Comparison of ENCODE assay signal across 7 mouse cellular contexts in genomic region chr7:16924037-16924834, GRCm38 (mm10). TPM values are rescaled to one million over a fixed set of nuclear protein-coding genes. Genes with fewer than 3 reads are reported as not detected.
A peak's percentile ranks its signal among the peaks of the same experiment; 100 is the strongest.
DNase-seq lines count a peak whose midpoint lies in the region; ATAC-seq and TF ChIP-seq lines count a peak whose summit lies in the region.

TSS of gene Calm3 (minus strand) at chr7:16924114.

- H3K27ac ChIP-seq in embryonic facial prominence, embryonic 10.5 days (replicated peaks): peak within 1 kb of the TSS; percentile 98
- H3K27ac ChIP-seq in intestine, postnatal 0 days (ENCODE audit: low read depth, low read length): peak within 1 kb of the TSS; percentile 94
- H3K27ac ChIP-seq in midbrain, embryonic 12.5 days (replicated peaks): peak within 1 kb of the TSS; percentile 94
- H3K27ac ChIP-seq in small intestine, adult 2 months (ENCODE audit: insufficient read depth, low read depth, low read length): peak within 1 kb of the TSS; percentile 95

- ATAC-seq in intestine, postnatal 0 days: peak; percentile 93
- ATAC-seq in midbrain, embryonic 12.5 days (ENCODE audit: low FRiP score, low read depth): peak; percentile 90

- peaks cover 37% of the 10 kb centered on the region for H3K4me1 ChIP-seq in embryonic facial prominence, embryonic 10.5 days
- peaks cover 9% of the 10 kb centered on the region; the same call in 1 of the 2 replicates for H3K4me1 ChIP-seq in intestine, postnatal 0 days (replicated peaks; ENCODE audit: control insufficient read depth, insufficient read depth, low read length)
- peaks cover 35% of the 10 kb centered on the region for H3K4me1 ChIP-seq in midbrain, embryonic 12.5 days
- peaks cover 16% of the 10 kb centered on the region for H3K4me1 ChIP-seq in small intestine, adult 2 months (ENCODE audit: control insufficient read depth, insufficient read depth, insufficient read length, low read length)

- no peaks in the 10 kb centered on the region for H3K27me3 ChIP-seq in embryonic facial prominence, embryonic 10.5 days (replicated peaks; ENCODE audit: low read depth, poor library complexity, severe bottlenecking)
- no peaks in the 10 kb centered on the region for H3K27me3 ChIP-seq in intestine, postnatal 0 days (replicated peaks; ENCODE audit: control insufficient read depth, insufficient read depth, low read length)
- H3K27me3 ChIP-seq in midbrain, embryonic 12.5 days: no peaks in the 10 kb centered on the region
- no peaks in the 10 kb centered on the region for H3K27me3 ChIP-seq in small intestine, adult 2 months (ENCODE audit: control insufficient read depth, insufficient read depth, low read length)

- WGBS in embryonic facial prominence, embryonic 10.5 days: under 1% methylated on average over 64 of the region's 64 CpGs
- WGBS in intestine, postnatal 0 days: 2% methylated on average over 63 of the region's 64 CpGs
- 3% methylated on average over 63 of the region's 64 CpGs for WGBS in midbrain, embryonic 12.5 days
- 1% methylated on average over 64 of the region's 64 CpGs for WGBS in small intestine, adult 2 months

- intact Hi-C loops in left cerebral cortex, postnatal 4 days (cut with DNase I): no loop called here

- peak; percentile 99 for DNase-seq in adrenal gland, postnatal 10 days
- DNase-seq in embryonic facial prominence, embryonic 10.5 days (ENCODE audit: low spot score): peak; percentile 100
- DNase-seq in gonadal fat pad, adult 2 months (ENCODE audit: low read depth): peak; percentile 96
- peak; percentile 99 for DNase-seq in left cerebral cortex, postnatal 4 days

- peak within 1 kb of the TSS; percentile 80 for H3K9ac ChIP-seq in intestine, postnatal 0 days (ENCODE audit: low read depth, low read length)
- peak within 1 kb of the TSS; percentile 99 for H3K9ac ChIP-seq in midbrain, embryonic 12.5 days (replicated peaks)

- peak within 1 kb of the TSS; percentile 84 for H3K4me2 ChIP-seq in intestine, postnatal 0 days (replicated peaks; ENCODE audit: low read depth)
- peak within 1 kb of the TSS; percentile 83 for H3K4me2 ChIP-seq in midbrain, embryonic 12.5 days (replicated peaks)

- H3K4me3 ChIP-seq in embryonic facial prominence, embryonic 10.5 days: peak within 1 kb of the TSS; percentile 96
- peak within 1 kb of the TSS; percentile 91 for H3K4me3 ChIP-seq in intestine, postnatal 0 days (ENCODE audit: low read depth, low read length)
- peak within 1 kb of the TSS; percentile 90 for H3K4me3 ChIP-seq in midbrain, embryonic 12.5 days
- peak within 1 kb of the TSS; percentile 93 for H3K4me3 ChIP-seq in small intestine, adult 2 months (ENCODE audit: low read depth, low read length)

- H3K9me3 ChIP-seq in embryonic facial prominence, embryonic 10.5 days: no peaks in the 10 kb centered on the region
- no peaks in the 10 kb centered on the region for H3K9me3 ChIP-seq in intestine, postnatal 0 days (ENCODE audit: control insufficient read depth)
- H3K9me3 ChIP-seq in midbrain, embryonic 12.5 days: no peaks in the 10 kb centered on the region

- peak; percentile 45 for TF ChIP-seq CTCF in intestine, postnatal 0 days (IDR thresholded peaks at IDR 0.05; ENCODE audit: low read depth)
- 0 out of 2 replicates have a peak, but pooled peaks have one; percentile 20 for TF ChIP-seq CTCF in small intestine, adult 2 months (IDR thresholded peaks at IDR 0.05; ENCODE audit: extremely low read depth, insufficient read length, insufficient replicate concordance, low read depth, low read length)

- H3K36me3 ChIP-seq in embryonic facial prominence, embryonic 10.5 days (replicated peaks): peaks cover 29% of the 10 kb centered on the region
- no peaks in the 10 kb centered on the region; the same call in 1 of the 2 replicates for H3K36me3 ChIP-seq in intestine, postnatal 0 days (ENCODE audit: control insufficient read depth, insufficient read depth)
- peaks cover 9% of the 10 kb centered on the region for H3K36me3 ChIP-seq in midbrain, embryonic 12.5 days
- peaks cover 6% of the 10 kb centered on the region; the same call in 1 of the 2 replicates for H3K36me3 ChIP-seq in small intestine, adult 2 months (ENCODE audit: control insufficient read depth, insufficient read depth, low read length)

- TF ChIP-seq POLR2A in small intestine, adult 2 months (IDR thresholded peaks at IDR 0.05; ENCODE audit: low read depth, low read length): peak; percentile 74

RNA-seq across cellular contexts. Expression of gene Calm3, which starts in this region (rescaled TPM):
- total RNA-seq in adrenal gland, postnatal 10 days (2021): 100 to 1,000 TPM; 224 to 252 TPM
- 121 and 126 TPM in 2 replicates for polyA plus RNA-seq in embryonic facial prominence, embryonic 10.5 days (2016; fragmentation: Nextera tagmentation; extraction: Ambion mirVana)
- polyA plus RNA-seq in gonadal fat pad, adult 2 months (2012; rRNA removed): 174 and 195 TPM in 2 replicates
- 236 and 241 TPM in 2 replicates for polyA plus RNA-seq in intestine, postnatal 0 days (2015; fragmentation: Nextera tagmentation; extraction: Ambion mirVana)
- 1,000 to 10,000 TPM; 1,235 to 1,345 TPM for total RNA-seq in left cerebral cortex, postnatal 4 days (2021)
- polyA plus RNA-seq in midbrain, embryonic 12.5 days (2016; fragmentation: Nextera tagmentation; extraction: Ambion mirVana): 223 and 224 TPM in 2 replicates
- polyA plus RNA-seq in small intestine, adult 2 months (2012; rRNA removed): 147 and 452 TPM in 2 replicates

Comparison
In these comparisons a context has a peak if more than half of its experiments do, and no peak if none do; other contexts are left out.
1. Peak in every context shown above with its lines: DNase-seq, ATAC-seq, H3K4me3 ChIP-seq and H3K27ac ChIP-seq.
2. RNA of gene Calm3 (total RNA-seq): 1,235 to 1,345 TPM in left cerebral cortex, postnatal 4 days; 224 to 252 TPM in adrenal gland, postnatal 10 days; every median in the first group is over 4 times any median in the second.